Mouse (Mus musculus): ENCODE measurements around the gene Wwtr1.
A peak's percentile ranks its signal among the peaks of the same experiment; 100 is the strongest.

Wwtr1 gene

GRCm38 (mm10) chr3:57516146-57516545, 59.6 kb downstream of the Wwtr1 start:
- DNase-seq (ENCODE audit: extremely low spot score) = no peak

GRCm38 (mm10) chr3:57515044-57515443, 60.7 kb downstream of the Wwtr1 start:
- DNase-seq (ENCODE audit: extremely low spot score) = no peak

DNA sequence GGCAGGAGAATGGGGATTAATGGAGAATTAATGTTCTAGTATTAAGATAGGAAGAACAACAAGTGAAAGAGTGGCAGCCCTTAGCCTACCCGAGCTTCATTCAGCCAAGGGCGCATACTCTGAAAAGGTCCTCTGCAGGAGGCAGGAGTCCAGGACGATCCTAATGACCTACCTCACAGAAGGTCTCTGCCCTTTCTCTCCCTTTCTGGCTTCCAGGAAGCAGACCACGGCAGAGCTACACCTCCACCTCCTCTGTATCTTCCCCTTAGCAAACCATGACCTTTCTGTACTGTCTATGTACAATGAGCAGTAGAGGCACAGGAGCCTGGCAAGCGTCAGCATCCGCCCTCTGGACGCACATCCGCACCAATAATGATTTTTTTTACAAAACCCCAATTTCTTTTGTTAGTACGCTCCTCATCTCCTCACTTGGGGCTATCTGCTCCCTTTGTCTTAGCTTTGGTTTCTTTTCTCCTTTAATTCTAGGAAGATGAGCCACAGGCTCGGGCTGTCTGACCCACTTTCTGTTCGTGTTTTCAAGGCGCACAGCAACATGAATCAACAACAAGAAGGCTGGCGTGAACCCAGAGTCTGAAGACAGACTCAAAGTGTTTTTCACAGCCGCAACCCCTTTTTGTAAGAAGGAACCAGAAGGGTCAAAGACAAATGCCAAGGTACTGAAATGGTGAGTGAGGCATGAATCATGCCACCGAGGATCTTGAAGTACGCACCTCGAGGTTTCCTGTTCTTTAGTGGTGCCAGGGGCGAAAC, 63.7 kb downstream of the Wwtr1 start:
- no peak for DNase-seq (ENCODE audit: extremely low spot score)

- DNase-seq (ENCODE audit: extremely low spot score) = no peak
These were observed 65.6 kb downstream of the Wwtr1 start for GRCm38 (mm10) chr3:57509945-57510675.

DNA sequence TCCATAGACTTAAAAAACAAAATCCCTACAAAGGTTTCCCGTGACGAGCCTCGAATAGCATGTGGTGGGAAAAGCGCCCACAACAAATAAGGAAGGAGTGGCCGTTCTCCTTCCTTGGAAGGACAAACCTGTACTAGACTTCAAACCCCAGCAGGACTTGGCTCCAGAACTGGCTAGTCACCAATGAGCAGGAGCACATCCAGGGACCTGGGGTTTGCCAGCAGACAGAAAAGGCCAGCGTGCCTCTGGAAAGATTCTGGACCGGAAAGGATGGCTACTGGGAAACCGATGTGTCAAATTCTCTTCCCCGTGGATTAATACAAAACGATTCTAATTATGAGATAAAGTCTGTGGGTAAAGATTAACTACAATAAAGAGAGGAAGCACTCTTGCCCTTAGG, 69.7 kb downstream of the Wwtr1 start:
- no peak for DNase-seq (ENCODE audit: extremely low spot score)

DNA sequence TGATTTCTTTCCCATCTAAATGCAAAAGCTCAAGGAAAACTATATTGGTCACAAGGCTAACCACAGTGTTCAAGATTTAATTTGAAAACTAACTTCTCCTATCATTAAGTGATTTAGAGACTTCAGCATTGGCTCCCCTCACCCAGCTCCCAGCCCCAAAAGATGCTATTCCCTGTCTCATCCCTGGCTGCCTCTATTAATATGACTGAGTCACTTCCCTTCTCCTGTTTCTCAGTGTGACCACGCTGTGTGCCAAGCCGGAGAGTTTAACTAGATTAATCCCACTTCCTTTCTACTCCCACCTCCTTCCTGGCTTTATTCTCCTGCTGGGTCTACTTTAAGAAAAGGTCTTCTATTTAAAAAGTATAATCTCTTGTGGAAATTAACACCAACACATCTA, 71.0 kb downstream of the Wwtr1 start:
- DNase-seq (ENCODE audit: extremely low spot score) = no peak

DNA sequence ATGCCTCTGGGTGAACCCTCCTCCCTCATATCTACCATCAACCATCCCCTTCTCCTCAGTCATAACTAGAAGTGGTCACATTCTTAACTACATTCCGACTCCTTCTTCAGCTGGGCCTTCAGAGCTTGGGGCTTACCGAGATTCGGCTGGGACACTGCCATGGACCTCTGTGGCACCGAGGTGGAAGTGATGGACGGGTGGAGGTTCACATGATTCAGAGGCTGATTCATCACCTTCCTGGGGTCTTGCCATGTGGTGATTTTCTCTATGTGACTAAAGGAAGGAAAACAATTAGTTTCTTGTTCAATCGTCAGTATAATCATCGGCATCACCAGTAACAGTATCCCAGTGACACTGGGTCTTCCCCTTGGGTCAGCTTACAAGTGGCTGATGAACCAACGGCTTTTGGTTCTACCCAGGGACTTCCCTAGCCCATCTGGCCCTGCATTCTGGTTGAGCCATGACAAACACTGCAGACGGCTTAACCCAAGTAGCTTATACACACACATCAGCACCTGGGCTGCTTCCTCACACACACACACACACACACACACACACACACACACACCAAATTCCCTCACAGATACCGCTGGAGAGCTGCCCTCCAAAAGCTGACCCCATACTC, 74.0 kb downstream of the Wwtr1 start:
- no peak for DNase-seq (ENCODE audit: extremely low spot score)

DNA sequence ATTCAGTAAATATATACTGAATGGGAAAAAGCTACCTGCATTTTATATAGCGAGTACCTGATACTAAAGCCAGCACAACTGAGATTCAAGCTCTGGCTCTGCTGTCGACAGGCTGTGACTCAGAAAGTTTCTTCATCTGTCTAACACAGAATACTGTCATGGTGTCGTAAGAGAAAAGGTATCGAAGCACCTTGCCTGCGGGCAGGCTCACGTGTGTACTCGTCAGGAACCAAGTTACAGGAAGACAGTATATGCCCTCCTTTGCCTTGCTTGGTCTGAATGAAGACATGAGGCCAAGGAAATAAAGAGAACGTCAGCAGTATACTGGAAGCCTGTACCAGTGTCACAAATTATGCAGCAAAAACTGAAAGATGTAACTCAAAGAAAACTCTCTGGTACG, 74.9 kb downstream of the Wwtr1 start:
- DNase-seq (ENCODE audit: extremely low spot score) = no peak

DNA sequence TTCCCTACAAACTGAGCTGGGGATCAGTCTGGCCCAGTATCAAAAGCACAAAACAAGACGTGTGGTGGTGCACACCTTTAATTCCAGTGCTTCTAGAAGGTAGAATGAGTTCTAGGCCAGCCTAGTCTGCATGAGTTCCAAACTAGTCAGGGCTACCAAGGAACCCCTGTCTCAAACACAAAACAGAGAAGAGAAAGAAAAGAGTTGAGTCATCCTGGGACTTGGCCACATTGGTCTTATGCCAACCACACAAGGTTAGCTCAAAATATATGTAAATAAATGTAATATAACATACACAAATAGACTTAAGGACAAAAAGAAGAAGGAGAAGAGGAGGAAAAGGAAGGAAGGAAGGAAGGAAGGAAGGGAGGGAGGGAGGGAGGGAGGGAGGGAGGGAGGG, 77.9 kb downstream of the Wwtr1 start:
- no peak for DNase-seq (ENCODE audit: extremely low spot score)

DNA sequence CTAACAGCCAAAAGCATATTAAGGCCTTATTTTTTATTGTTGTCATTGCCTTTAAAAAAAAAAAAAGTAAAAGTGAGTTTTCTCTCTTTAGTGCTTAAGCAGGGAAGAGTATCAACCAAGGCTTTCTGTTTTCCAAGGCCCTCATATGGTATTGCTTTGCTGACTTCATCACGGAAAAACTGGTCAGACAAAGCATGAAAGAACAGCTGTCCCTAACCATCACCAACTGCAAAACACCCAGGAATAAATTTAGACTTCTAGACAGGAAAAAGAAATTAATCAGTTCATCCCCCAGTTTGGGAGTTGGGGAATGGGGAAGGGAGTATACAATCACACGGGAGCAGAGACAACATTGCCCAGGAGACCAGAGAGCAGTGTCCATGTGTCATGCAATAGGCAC, 79.3 kb downstream of the Wwtr1 start:
- no peak for DNase-seq (ENCODE audit: extremely low spot score)

DNA sequence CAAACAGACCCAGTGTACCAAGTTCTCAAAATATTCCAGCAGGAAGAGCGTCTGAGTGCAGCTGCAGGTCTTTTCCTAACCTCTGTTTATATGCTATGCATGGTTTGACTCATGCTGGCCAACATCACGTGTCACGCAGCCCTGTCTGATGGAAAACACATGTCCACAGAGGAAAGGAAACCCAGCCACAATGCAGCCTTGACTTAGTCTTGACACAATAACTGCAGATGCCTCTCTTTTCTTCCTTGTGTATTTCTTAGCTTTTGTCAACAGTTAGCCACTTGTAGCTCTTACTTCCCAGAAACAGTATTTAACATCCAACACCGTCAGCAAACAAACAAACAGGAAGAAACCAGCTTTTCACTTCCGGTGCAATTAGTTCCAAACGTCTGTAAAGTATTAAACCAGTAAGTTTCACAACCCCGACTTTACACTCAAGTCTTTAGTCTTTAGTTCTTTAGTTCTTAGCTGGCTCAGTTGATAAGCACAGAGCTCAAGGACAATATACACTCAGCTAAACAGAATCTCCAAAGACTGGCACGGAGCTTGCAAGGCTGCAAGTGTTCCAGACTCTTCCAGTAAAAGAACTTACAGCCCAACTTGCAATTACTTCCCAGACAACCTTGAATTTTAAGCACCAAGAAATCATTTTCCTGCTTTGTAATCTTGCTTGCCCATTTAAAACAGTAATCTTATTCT, 88.1 kb downstream of the Wwtr1 start:
- DNase-seq (ENCODE audit: extremely low spot score) = peak; percentile 35

DNA sequence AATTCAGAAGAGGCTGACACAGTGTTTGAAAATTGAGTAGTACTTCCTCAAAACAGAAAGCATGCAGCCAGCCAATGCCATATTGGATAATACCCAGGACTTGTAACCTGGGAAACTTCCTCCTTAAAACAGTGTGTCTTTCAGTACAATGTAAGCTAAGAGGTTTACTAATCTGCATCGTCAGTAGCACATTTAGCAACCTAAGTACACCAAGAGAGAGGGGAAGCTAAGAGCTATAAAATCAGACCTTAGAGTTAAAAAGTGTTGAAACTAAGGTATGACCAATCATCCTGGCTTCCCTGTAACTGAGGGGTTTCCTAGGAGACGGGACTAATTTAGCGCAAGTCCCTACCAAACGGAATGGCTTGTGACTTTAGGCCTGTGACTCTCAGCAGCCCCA, 89.6 kb downstream of the Wwtr1 start:
- no peak for DNase-seq (ENCODE audit: extremely low spot score)

GRCm38 (mm10) chr3:57481981-57482380, 93.7 kb downstream of the Wwtr1 start:
- no peak for DNase-seq (ENCODE audit: extremely low spot score)

- no peak for DNase-seq (ENCODE audit: extremely low spot score)
These were observed 95.1 kb downstream of the Wwtr1 start for GRCm38 (mm10) chr3:57480640-57481039.

DNA sequence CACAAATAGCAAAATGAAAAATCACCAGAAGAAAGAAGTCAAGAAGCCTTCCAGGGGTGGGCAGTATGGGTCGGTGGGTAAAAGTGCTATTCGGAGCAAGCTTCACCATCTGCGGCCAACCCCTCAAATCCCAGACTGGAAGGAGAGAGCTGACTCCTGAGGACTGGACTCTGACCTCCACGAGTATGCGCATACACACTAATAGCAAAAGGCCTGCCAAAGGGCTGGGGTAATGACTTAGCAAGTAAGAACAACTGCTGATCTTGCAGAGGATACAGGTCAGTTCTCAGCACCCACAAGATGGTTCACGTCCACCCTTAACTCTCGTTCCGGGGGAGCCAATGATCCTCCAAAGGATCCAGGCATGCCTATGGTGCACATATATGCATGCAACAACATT, 101.3 kb downstream of the Wwtr1 start:
- DNase-seq (ENCODE audit: extremely low spot score) = no peak

GRCm38 (mm10) chr3:57472407-57472806, 103.3 kb downstream of the Wwtr1 start:
- DNase-seq (ENCODE audit: extremely low spot score) = peak; percentile 74

- DNase-seq (ENCODE audit: extremely low spot score) = peak; percentile 73
These were observed 104.6 kb downstream of the Wwtr1 start for GRCm38 (mm10) chr3:57470981-57471601.

GRCm38 (mm10) chr3:57470326-57470725, 105.4 kb downstream of the Wwtr1 start:
- peak; percentile 67 for DNase-seq (ENCODE audit: extremely low spot score)

- no peak for DNase-seq (ENCODE audit: extremely low spot score)
These were observed 106.4 kb downstream of the Wwtr1 start for GRCm38 (mm10) chr3:57469325-57469724.

DNA sequence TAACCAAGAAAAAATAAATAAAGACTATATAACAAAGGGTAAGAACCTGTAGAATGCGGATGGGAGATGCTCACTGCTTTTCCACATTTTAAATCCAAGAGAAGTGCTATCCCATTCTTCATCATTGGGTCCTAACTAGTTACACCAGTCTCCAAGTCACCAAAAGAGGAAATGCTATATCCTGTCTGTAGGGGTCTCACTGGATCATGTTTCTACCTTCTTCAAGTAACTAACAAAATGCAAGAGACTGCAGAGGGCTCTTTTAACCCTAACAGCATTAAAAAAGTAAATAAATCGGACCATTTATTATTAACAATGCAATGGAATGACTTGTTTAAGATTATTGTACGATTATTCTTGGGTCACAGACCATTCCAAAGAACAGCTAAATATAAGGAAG, 109.4 kb downstream of the Wwtr1 start:
- DNase-seq (ENCODE audit: extremely low spot score) = no peak

- no peak for DNase-seq (ENCODE audit: extremely low spot score)
These were observed 112.4 kb downstream of the Wwtr1 start for GRCm38 (mm10) chr3:57463302-57463701.

GRCm38 (mm10) chr3:57458652-57459051, 117.1 kb downstream of the Wwtr1 start:
- no peak for DNase-seq (ENCODE audit: extremely low spot score)

Data from embryo, embryonic 9.5 days (tissue).